Mouse (Mus musculus): ENCODE measurements around the gene B4galnt3.

GRCm38 (mm10) chr6:120275301-120275700, 19.1 kb downstream of the B4galnt3 start:
- TF ChIP-seq POLR2A (IDR thresholded peaks at IDR 0.05; ENCODE audit: borderline replicate concordance, low read depth, low read length) (no peak), CTCF (IDR thresholded peaks at IDR 0.05; ENCODE audit: low read depth, low read length) (no peak)
